Mouse (Mus musculus) heart, adult 2 months (tissue): Measurements from ENCODE around the gene Cecr2.

Source experiments
- CTCF ChIP-seq: fragments of 200-600 bp; IDR thresholded peaks from 2 replicates; pipeline ENCODE4 v1.8.1; 2022; ENCODE audit warnings: antibody characterized with exemption, mild to moderate bottlenecking, moderate library complexity
- POLR2A ChIP-seq: fragments of 200-500 bp; IDR thresholded peaks from 2 replicates; pipeline ENCODE4 v1.6.1; 2011; ENCODE audit warnings: mild to moderate bottlenecking, low read depth, low read length, control low read depth; ENCODE audit not compliant: insufficient read depth

GRCm38 (mm10) chr6:120625081-120625480 lies 41.1 kb upstream of the Cecr2 start:
- no peak for TF ChIP-seq CTCF
- no peak for TF ChIP-seq POLR2A
